Mouse (Mus musculus) liver, embryonic 13.5 days (tissue): Measurements from ENCODE around the gene Nr2f2. TPM values are rescaled to one million over a fixed set of nuclear protein-coding genes. Genes with fewer than 3 reads are reported as not detected.

Experiments used
- ATAC-seq: fragments of 200-750 bp; cut with Nextera tagmentation; 2 replicates; pipeline ENCODE4 v1.8.0; 2017; ENCODE audit warnings: low read depth, mild to moderate bottlenecking, moderate number of reproducible peaks, moderate library complexity
- DNase-seq: peaks from one replicate; pipeline ENCODE4 v3.0.0; 2022
- H3K27ac ChIP-seq: fragments of 300-500 bp; sonication (generic); 2 replicates; pipeline ENCODE4 v1.5.1; 2015; ENCODE audit warnings: moderate library complexity, mild to moderate bottlenecking, inconsistent platforms
- H3K27me3 ChIP-seq: fragments of 300-500 bp; sonication (generic); 2 replicates; pipeline ENCODE4 v1.6.1; 2015; ENCODE audit warnings: mild to moderate bottlenecking, inconsistent platforms
- H3K36me3 ChIP-seq: fragments of 300-500 bp; sonication (generic); 2 replicates; pipeline ENCODE4 v1.6.1; 2015; ENCODE audit warnings: mild to moderate bottlenecking, inconsistent platforms
- H3K4me1 ChIP-seq: fragments of 300-500 bp; sonication (generic); replicated peaks from 2 replicates; pipeline ENCODE4 v1.6.1; 2015; ENCODE audit warnings: inconsistent platforms
- H3K4me2 ChIP-seq: fragments of 300-500 bp; sonication (generic); 2 replicates; pipeline ENCODE4 v1.6.1; 2015; ENCODE audit warnings: inconsistent platforms, mild to moderate bottlenecking, moderate library complexity
- H3K4me3 ChIP-seq: fragments of 300-500 bp; sonication (generic); replicated peaks from 2 replicates; pipeline ENCODE4 v1.5.1; 2015; ENCODE audit warnings: mild to moderate bottlenecking, inconsistent platforms
- H3K9ac ChIP-seq: fragments of 300-500 bp; sonication (generic); 2 replicates; pipeline ENCODE4 v1.6.1; 2015; ENCODE audit warnings: mild to moderate bottlenecking, inconsistent platforms
- H3K9me3 ChIP-seq: fragments of 300-500 bp; sonication (generic); replicated peaks from 2 replicates; pipeline ENCODE4 v1.6.1; 2016; ENCODE audit warnings: inconsistent platforms
- WGBS: fragments of 180-500 bp; shearing (Covaris S2); methylation state at CpG from one replicate; pipeline ENCODE4 v1.1.7; 2015; ENCODE audit not compliant: insufficient replicate concordance; 5-methylcytosine and 5-hydroxymethylcytosine counted together
- polyA plus RNA-seq: library from polyadenylated mRNA; unstranded; fragments of >200 nt; fragmentation: Nextera tagmentation; extraction: Ambion mirVana; gene quantifications from 2 replicates; pipeline ENCODE4 v1.2.1, GENCODE M21; 2015

The Nr2f2 gene
- polyA plus RNA-seq, 1 experiment from 2014 or later: 10.2 TPM

DNA sequence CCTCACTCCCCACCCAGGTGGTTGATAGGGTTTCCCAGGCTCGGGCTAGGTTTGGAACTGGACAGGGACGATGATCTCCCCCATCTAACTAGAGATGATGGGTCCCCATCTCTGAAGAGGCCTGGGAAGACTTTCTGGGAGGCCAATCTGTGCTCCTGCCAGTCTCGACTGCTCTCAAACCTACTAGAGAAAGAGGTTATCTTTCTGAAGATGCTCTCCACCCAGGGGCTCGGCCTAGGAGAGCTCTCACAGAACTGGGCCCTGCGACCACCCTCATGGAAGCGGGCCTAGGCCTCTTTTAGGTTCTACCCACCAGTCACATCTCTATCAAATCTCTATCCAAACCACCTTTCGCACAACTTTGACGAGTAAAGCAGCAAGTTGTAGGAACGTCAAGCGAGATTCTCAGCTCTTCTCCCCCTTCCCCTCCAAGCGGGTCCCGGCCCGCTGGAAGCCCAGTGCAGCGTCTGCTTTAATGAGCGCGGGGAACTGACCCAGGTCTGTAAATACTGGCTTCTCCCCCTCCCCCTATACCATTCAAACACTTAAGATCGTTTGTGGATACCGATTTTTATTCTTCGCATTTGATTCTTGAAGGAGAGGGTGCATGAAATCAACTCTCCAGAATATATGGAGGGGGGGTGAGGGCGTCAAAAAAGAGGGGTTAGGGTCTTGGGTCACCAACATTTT is 16.4 kb downstream of the Nr2f2 start:
- DNase-seq (no peak), ATAC-seq (no peak)
- H3K4me3 ChIP-seq: peak overlapping the region; percentile 49
- H3K27ac ChIP-seq: no peak overlapping the region
- H3K9ac ChIP-seq: peak overlapping the region; percentile 58; the same call in 1 of the 2 replicates
- WGBS: 6% methylated on average over 20 of the region's 20 CpGs
- H3K36me3 ChIP-seq: no peaks in the 10 kb centered on the region
- peaks cover 80% of the 10 kb centered on the region for H3K27me3 ChIP-seq
- peak overlapping the region; percentile 49 for H3K4me2 ChIP-seq
- peaks cover 5% of the 10 kb centered on the region for H3K4me1 ChIP-seq
- no peaks in the 10 kb centered on the region for H3K9me3 ChIP-seq

DNA sequence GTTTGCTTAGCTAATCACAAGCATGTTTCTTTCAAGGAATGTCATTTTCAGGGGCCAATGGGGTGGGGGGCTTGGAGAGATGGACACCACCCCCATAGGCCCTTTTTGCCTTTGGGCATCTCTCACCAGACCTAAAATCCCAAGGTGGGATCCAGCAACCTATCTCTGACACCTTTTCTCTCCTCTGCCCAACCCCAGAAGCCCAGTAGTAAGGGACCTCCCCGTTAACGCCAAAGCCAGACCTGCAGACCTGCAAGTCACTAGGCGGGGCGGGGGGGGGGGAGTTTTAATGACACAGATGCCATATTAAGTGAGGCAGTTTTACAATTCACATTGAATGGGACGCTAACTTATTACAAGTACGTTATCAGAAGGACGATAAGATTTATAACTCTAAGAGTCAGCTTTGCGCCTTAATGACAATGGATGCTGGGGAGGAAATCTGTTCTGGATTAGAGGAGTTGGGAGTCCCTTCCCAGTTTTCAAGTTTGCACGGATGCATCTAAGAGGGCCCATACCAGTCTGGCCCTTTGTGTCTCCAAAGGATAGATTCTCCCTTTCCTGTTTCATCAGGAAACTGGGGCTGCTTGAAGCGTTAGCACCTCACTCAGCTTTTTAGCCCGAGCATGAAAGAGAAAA is 17.4 kb downstream of the Nr2f2 start:
- 10% methylated on average over 11 of the region's 11 CpGs for WGBS
- Histone ChIP-seq H3K4me1 (peaks cover 5% of the 10 kb centered on the region), H3K4me2 (no peak overlapping the region), H3K27ac (no peak overlapping the region), H3K9me3 (no peaks in the 10 kb centered on the region), H3K9ac (no peak overlapping the region), H3K4me3 (no peak overlapping the region), H3K36me3 (no peaks in the 10 kb centered on the region), H3K27me3 (peaks cover 83% of the 10 kb centered on the region)
- ATAC-seq: no peak
- DNase-seq: no peak

DNA sequence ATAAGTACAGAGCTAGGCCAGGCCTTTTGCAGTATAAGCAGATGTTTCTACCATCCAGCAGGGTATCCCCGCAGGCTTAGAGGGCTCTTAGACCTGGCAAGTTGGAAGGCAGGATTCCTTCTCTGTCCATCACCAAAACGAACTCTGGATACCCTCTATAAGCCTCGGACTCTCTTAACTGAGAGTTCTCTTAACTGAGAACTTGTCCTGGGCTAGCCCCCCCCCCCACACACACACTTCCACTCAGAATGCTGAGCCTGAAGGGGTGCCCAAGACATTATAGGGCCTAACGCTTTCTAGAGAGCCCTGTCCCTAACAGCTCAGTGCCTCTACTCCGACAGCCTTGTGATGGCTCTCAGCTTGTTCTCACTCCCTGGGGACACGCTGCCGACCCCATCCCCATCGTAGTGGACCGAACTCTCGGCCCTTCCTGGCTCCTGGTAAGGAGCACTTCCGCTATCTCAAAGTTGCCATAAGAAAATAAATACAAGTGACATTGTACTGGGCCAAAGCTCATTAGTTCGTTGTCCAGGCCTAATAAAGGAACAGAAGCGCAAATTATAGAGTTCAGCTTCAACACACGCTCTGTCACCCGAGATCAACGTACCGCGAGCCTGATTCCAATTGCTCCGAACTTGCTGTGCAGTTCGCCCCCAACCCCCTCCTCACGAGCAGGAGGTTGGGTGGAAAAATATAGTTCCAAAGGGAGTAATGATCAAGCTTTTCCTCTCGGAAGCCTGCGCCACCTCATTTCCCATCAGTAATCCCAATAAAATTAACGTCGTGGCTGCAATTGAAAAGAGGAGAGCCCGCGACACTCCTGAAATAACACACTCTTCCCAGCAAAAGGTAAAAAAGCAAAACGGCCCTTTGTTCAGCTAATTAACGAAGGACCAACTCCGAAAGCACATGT is 18.2 kb downstream of the Nr2f2 start:
- H3K27ac ChIP-seq: peak overlapping the region; percentile 18; the same call in 1 of the 2 replicates
- no peak overlapping the region for H3K9ac ChIP-seq
- H3K9me3 ChIP-seq: no peaks in the 10 kb centered on the region
- H3K4me2 ChIP-seq: no peak overlapping the region
- H3K4me1 ChIP-seq: peaks cover 5% of the 10 kb centered on the region
- H3K27me3 ChIP-seq: peaks cover 91% of the 10 kb centered on the region
- DNase-seq: no peak
- no peak overlapping the region for H3K4me3 ChIP-seq
- 13% methylated on average over 30 of the region's 30 CpGs for WGBS
- no peaks in the 10 kb centered on the region for H3K36me3 ChIP-seq
- ATAC-seq: no peak

GRCm38 (mm10) chr7:70347618-70347958 is 18.9 kb downstream of the Nr2f2 start:
- Histone ChIP-seq H3K4me1 (peaks cover 5% of the 10 kb centered on the region), H3K27ac (no peak overlapping the region), H3K27me3 (peaks cover 95% of the 10 kb centered on the region), H3K36me3 (no peaks in the 10 kb centered on the region), H3K4me3 (no peak overlapping the region), H3K9ac (no peak overlapping the region), H3K9me3 (no peaks in the 10 kb centered on the region), H3K4me2 (no peak overlapping the region)
- no peak for DNase-seq
- ATAC-seq: no peak
- WGBS: 10% methylated on average over 14 of the region's 14 CpGs

GRCm38 (mm10) chr7:70346951-70347617 is 19.5 kb downstream of the Nr2f2 start:
- ATAC-seq: no peak
- DNase-seq: no peak
- H3K4me1 ChIP-seq: peaks cover 5% of the 10 kb centered on the region
- peaks cover 94% of the 10 kb centered on the region for H3K27me3 ChIP-seq
- no peak overlapping the region for H3K27ac ChIP-seq
- no peak overlapping the region for H3K4me2 ChIP-seq
- WGBS: 10% methylated on average over 20 of the region's 20 CpGs
- H3K9me3 ChIP-seq: no peaks in the 10 kb centered on the region
- H3K4me3 ChIP-seq: no peak overlapping the region
- H3K36me3 ChIP-seq: no peaks in the 10 kb centered on the region
- no peak overlapping the region for H3K9ac ChIP-seq

GRCm38 (mm10) chr7:70346010-70346536 is 20.5 kb downstream of the Nr2f2 start:
- Histone ChIP-seq H3K4me2 (peak overlapping the region; percentile 52), H3K9me3 (no peaks in the 10 kb centered on the region), H3K4me1 (peaks cover 5% of the 10 kb centered on the region), H3K9ac (no peak overlapping the region), H3K27me3 (peaks cover 87% of the 10 kb centered on the region), H3K36me3 (no peaks in the 10 kb centered on the region), H3K27ac (no peak overlapping the region), H3K4me3 (peak overlapping the region; percentile 30; the same call in 1 of the 2 replicates)
- DNase-seq: no peak
- WGBS: 2% methylated on average over 35 of the region's 35 CpGs
- peak; percentile 40; the same call in 1 of the 2 replicates for ATAC-seq

- no peak overlapping the region for H3K4me2 ChIP-seq
- WGBS: 16% methylated on average over 5 of the region's 5 CpGs
- H3K36me3 ChIP-seq: no peaks in the 10 kb centered on the region
- H3K4me1 ChIP-seq: no peaks in the 10 kb centered on the region
- ATAC-seq (no peak), DNase-seq (no peak)
- H3K27me3 ChIP-seq: peaks cover 84% of the 10 kb centered on the region
- no peaks in the 10 kb centered on the region for H3K9me3 ChIP-seq
- H3K4me3 ChIP-seq: no peak overlapping the region
- H3K9ac ChIP-seq: no peak overlapping the region
- no peak overlapping the region for H3K27ac ChIP-seq
Observed at GRCm38 (mm10) chr7:70343426-70343825, 23.1 kb downstream of the Nr2f2 start.

DNA sequence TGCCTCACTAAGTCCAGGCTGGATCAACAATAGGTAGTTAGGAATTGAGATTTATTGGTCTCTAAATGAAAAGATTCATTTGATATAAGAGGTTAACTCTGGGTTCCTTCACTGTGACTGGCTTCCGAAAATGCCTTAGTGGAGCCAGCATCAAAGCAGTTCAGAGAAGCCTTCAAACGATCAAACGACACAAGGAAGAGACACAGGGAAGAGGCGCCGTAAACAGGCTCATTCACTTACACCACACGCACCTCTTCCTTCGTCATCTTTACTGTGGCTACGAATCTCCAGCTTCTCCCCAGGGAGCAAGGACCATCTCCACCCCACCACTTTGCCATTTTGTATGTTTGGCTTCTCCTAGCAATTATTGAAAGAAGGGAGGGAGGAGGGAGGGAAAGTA is 23.8 kb downstream of the Nr2f2 start:
- Histone ChIP-seq H3K27me3 (peaks cover 84% of the 10 kb centered on the region), H3K9ac (no peak overlapping the region), H3K4me2 (no peak overlapping the region), H3K9me3 (no peaks in the 10 kb centered on the region), H3K4me1 (no peaks in the 10 kb centered on the region), H3K27ac (no peak overlapping the region), H3K36me3 (no peaks in the 10 kb centered on the region), H3K4me3 (no peak overlapping the region)
- ATAC-seq: no peak
- WGBS: 9% methylated on average over 8 of the region's 8 CpGs
- DNase-seq: no peak

GRCm38 (mm10) chr7:70342076-70342475 is 24.5 kb downstream of the Nr2f2 start:
- Histone ChIP-seq H3K36me3 (no peaks in the 10 kb centered on the region), H3K27ac (no peak overlapping the region), H3K9ac (no peak overlapping the region), H3K27me3 (peaks cover 84% of the 10 kb centered on the region), H3K9me3 (no peaks in the 10 kb centered on the region), H3K4me1 (no peaks in the 10 kb centered on the region), H3K4me3 (no peak overlapping the region), H3K4me2 (no peak overlapping the region)
- ATAC-seq (no peak), DNase-seq (no peak)
- WGBS: 18% methylated on average over 2 of the region's 2 CpGs

GRCm38 (mm10) chr7:70339998-70340630 is 26.4 kb downstream of the Nr2f2 start:
- H3K9ac ChIP-seq: no peak overlapping the region
- H3K4me1 ChIP-seq: no peaks in the 10 kb centered on the region
- no peak for DNase-seq
- no peaks in the 10 kb centered on the region for H3K9me3 ChIP-seq
- no peak overlapping the region for H3K4me3 ChIP-seq
- WGBS: 14% methylated on average over 12 of the region's 12 CpGs
- ATAC-seq: no peak
- no peaks in the 10 kb centered on the region for H3K36me3 ChIP-seq
- no peak overlapping the region for H3K27ac ChIP-seq
- no peak overlapping the region for H3K4me2 ChIP-seq
- peaks cover 84% of the 10 kb centered on the region for H3K27me3 ChIP-seq
